11 mouse cellular contexts compared by ENCODE assay signal in the genomic region with DNA sequence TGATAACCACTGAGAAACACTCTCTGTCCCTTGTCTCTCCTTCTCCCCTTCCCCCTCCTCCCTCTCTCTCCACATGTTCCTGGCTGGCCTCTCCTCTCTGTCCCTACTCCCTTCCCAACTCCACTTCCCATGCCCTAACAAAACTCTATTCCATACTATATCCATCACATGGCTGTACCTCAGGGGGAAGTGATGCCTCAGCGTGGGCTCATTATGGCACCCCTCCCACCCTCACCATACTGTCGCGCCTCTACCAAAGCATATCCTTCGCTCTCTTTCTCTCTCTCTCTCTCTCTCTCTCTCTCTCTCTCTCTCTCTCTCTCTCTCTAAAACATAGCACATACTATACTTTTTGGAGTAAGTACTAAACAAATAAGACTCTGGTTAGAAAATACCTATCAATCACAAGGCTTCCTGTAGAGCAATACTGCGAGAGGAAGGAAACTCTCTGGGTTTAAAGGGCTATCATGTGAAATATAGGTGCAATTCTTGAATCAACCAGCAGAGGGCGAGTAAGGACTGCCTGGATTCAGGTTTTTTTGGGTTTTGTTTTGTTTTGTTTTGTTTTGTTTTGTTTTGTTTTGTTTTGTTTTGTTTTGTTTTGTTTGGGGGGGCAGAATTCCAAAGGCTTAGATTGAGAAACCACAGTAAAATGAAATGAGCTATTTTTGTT. TPM values are rescaled to one million over a fixed set of nuclear protein-coding genes. Genes with fewer than 3 reads are reported as not detected.
DNase-seq lines count a peak whose midpoint lies in the region.
"Had no signal": no experiment of that assay in that cellular context is flagged by ENCODE, and none has a peak within 500 bp of the region (broad histone marks: within the 10 kb centered on the region; RNA-seq: fewer than 3 reads in every experiment).

No protein-coding gene starts in this region.

- H3K27ac ChIP-seq in heart, embryonic 10.5 days, result no peak overlapping the region
- H3K27ac ChIP-seq: heart, embryonic 15.5 days had no signal

- WGBS in heart, embryonic 10.5 days, result 55% methylated on average over 6 of the region's 6 CpGs

- peak; percentile 11 to 59 for DNase-seq in heart, postnatal 10 days
- no peak for DNase-seq in heart, embryonic 10.5 days (ENCODE audit: low spot score)
- peak; percentile 6 for DNase-seq in lung, postnatal 10 days
- no peak for DNase-seq in lung, adult 18-20 months
- DNase-seq in c-Kit-positive CD71-negative TER-119-negative erythroid progenitor cells, embryonic 14.5 days (ENCODE audit: low read depth), result peak; percentile 16
- DNase-seq in lung, postnatal 36 days, result peak; percentile 56
- no peak for DNase-seq in B cell, adult 2 months
- no peak for DNase-seq in gastrocnemius, postnatal 10 days

- H3K4me3 ChIP-seq in heart, embryonic 10.5 days, result no peak overlapping the region
- H3K4me3 ChIP-seq: heart, embryonic 15.5 days; megakaryocyte, embryonic 14.5 days had no signal

- no peaks in the 10 kb centered on the region for H3K27me3 ChIP-seq in heart, embryonic 10.5 days (ENCODE audit: insufficient read depth, poor library complexity, severe bottlenecking)
- H3K27me3 ChIP-seq: heart, embryonic 15.5 days; megakaryocyte, embryonic 14.5 days had no signal

- intact Hi-C loops in heart, postnatal 10 days (cut with DNase I), result loop anchor here (1.0 kb wide), 1 partner anchor 56 kb away; no protein-coding TSS in a partner anchor

- H3K4me1 ChIP-seq in heart, embryonic 10.5 days, result no peaks in the 10 kb centered on the region
- H3K4me1 ChIP-seq: heart, embryonic 15.5 days; megakaryocyte, embryonic 14.5 days had no signal

- no peaks in the 10 kb centered on the region for H3K9me3 ChIP-seq in heart, embryonic 10.5 days
- H3K9me3 ChIP-seq: heart, embryonic 15.5 days; megakaryocyte, embryonic 14.5 days had no signal

- H3K36me3 ChIP-seq in heart, embryonic 10.5 days, result no peaks in the 10 kb centered on the region
- H3K36me3 ChIP-seq: heart, embryonic 15.5 days had no signal

RNA-seq across cellular contexts. Expression of a gene that starts 32.4 kb away (rescaled TPM):
- total RNA-seq in heart, postnatal 10 days (2021), result not detected
- 0.69 and 0.83 TPM in 2 replicates for polyA plus RNA-seq in heart, embryonic 10.5 days (2016; fragmentation: Nextera tagmentation; extraction: Ambion mirVana)
- total RNA-seq in gastrocnemius, postnatal 10 days (2021), result not detected
- polyA plus RNA-seq: testis, adult 2 months had no signal

RNA-seq across cellular contexts. Expression of a gene that starts 36.1 kb away (rescaled TPM):
- total RNA-seq in heart, postnatal 10 days (2021), result not detected
- 0.20 TPM in 1 of 2 replicates, not detected in the other for polyA plus RNA-seq in heart, embryonic 10.5 days (2016; fragmentation: Nextera tagmentation; extraction: Ambion mirVana)
- total RNA-seq in gastrocnemius, postnatal 10 days (2021), result not detected
- polyA plus RNA-seq: heart, embryonic 15.5 days had no signal

Comparison
In these comparisons a context has a peak if more than half of its experiments do, and no peak if none do; other contexts are left out.
1. DNase-seq: peak in heart, postnatal 10 days (2 of 2), lung, postnatal 10 days (single experiment), c-Kit-positive CD71-negative TER-119-negative erythroid progenitor cells, embryonic 14.5 days (single experiment) and lung, postnatal 36 days (single experiment); none in heart, embryonic 10.5 days (single experiment), lung, adult 18-20 months (0 of 2), B cell, adult 2 months (0 of 2) and gastrocnemius, postnatal 10 days (single experiment).